Mouse (Mus musculus) T-helper 17 cell (primary cell): ENCODE measurements around the gene Pde4c.

Source experiments
- in situ Hi-C, 2 experiments: fragments of 300-600 bp; cut with MboI, MseI; formaldehyde crosslinking; loops; 1 replicate in 1 of 2; 2 replicates in 1 of 2; pipeline ENCODE4 v1.15.1; 2025; ENCODE audit warnings: high pct_unique_total_duplicates in 2 of 2

Pde4c gene

GRCm38 (mm10) chr8:70748246-70749096 is 25.0 kb downstream of the Pde4c start:
- in situ Hi-C loops = loop anchor here in 1 of 2 experiments (5.0 kb wide), 1 partner anchor 36 kb away; no protein-coding TSS in a partner anchor

- in situ Hi-C loops = loop anchor here in 1 of 2 experiments (5.0 kb wide), 1 partner anchor 37 kb away; no protein-coding TSS in a partner anchor
Measured at GRCm38 (mm10) chr8:70749097-70749674, 25.7 kb downstream of the Pde4c start.

- in situ Hi-C loops = loop anchor here in 1 of 2 experiments (5.0 kb wide), 1 partner anchor 38 kb away; no protein-coding TSS in a partner anchor
Measured at GRCm38 (mm10) chr8:70750128-70750680, 26.7 kb downstream of the Pde4c start.

- in situ Hi-C loops = loop anchor here in 1 of 2 experiments (5.0 kb wide), 1 partner anchor 40 kb away; no protein-coding TSS in a partner anchor
Measured at GRCm38 (mm10) chr8:70752000-70752764, 28.7 kb downstream of the Pde4c start.

- in situ Hi-C loops = loop anchor here in 1 of 2 experiments (5.0 kb wide), 1 partner anchor 41 kb away; no protein-coding TSS in a partner anchor
Measured at GRCm38 (mm10) chr8:70753151-70753550, 29.6 kb downstream of the Pde4c start.

GRCm38 (mm10) chr8:70754043-70754870 is 30.7 kb downstream of the Pde4c start, which contains the start of gene Rab3a:
TSS of gene Rab3a (plus strand) at chr8:70754679.
- in situ Hi-C loops = loop anchor here in 1 of 2 experiments (5.0 kb wide), 1 partner anchor 42 kb away; no protein-coding TSS in a partner anchor

- in situ Hi-C loops = loop anchor here in 1 of 2 experiments (5.0 kb wide), 1 partner anchor 43 kb away; no protein-coding TSS in a partner anchor
Measured at GRCm38 (mm10) chr8:70754871-70755660, 31.5 kb downstream of the Pde4c start.

GRCm38 (mm10) chr8:70755661-70756475 is 32.3 kb downstream of the Pde4c start:
- in situ Hi-C loops = no loop called here

GRCm38 (mm10) chr8:70756476-70757040 is 33.0 kb downstream of the Pde4c start:
- in situ Hi-C loops = no loop called here

- in situ Hi-C loops = no loop called here
Measured at GRCm38 (mm10) chr8:70757523-70758307, 34.2 kb downstream of the Pde4c start.

GRCm38 (mm10) chr8:70758308-70758615 is 34.7 kb downstream of the Pde4c start:
- in situ Hi-C loops = no loop called here

- in situ Hi-C loops = no loop called here
Measured at GRCm38 (mm10) chr8:70758616-70759561, 35.4 kb downstream of the Pde4c start.

GRCm38 (mm10) chr8:70760350-70760749 is 36.8 kb downstream of the Pde4c start:
- in situ Hi-C loops = loop anchor here in 1 of 2 experiments (10.0 kb wide), 1 partner anchor 1716 kb away; no protein-coding TSS in a partner anchor

GRCm38 (mm10) chr8:70760775-70761406 is 37.4 kb downstream of the Pde4c start, which contains the start of gene Mpv17l2:
TSS of gene Mpv17l2 (minus strand) at chr8:70760946.
- in situ Hi-C loops = loop anchor here in 1 of 2 experiments (10.0 kb wide), 1 partner anchor 1716 kb away; no protein-coding TSS in a partner anchor

GRCm38 (mm10) chr8:70762118-70762517 is 38.6 kb downstream of the Pde4c start:
- in situ Hi-C loops = loop anchor here in 1 of 2 experiments (10.0 kb wide), 1 partner anchor 1717 kb away; no protein-coding TSS in a partner anchor
